Mouse (Mus musculus): ENCODE data around the gene Ptcra.

DNA sequence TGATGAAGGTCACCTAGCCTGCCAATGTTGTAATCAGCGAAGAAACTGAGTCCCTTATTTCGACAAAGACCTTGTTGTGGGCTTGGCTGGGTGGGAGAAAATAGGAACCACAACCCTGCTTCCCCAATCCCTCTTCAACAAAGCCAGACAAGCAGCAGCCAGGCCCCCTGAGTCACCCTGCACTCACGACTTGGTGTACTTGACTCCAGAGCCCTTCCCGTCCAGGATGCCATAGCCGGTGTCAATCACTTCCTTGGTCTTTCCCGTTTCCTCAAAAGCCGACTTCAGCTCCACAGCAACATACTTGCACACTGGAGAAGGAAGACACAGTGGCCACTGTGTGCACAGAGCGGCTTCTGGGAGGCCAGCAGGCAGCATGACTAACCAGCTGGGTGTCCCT is 16.3 kb downstream of the Ptcra start:
- no peak for TF ChIP-seq CTCF (IDR thresholded peaks at IDR 0.05; ENCODE audit: control insufficient read depth, insufficient read depth, insufficient replicate concordance, low read depth, low read length)
- TF ChIP-seq POLR2A (IDR thresholded peaks at IDR 0.05; ENCODE audit: control insufficient read depth, low read depth, low read length) = no peak
